Mouse (Mus musculus) frontal cortex, adult 2 months (tissue): ENCODE data around the gene Gm10320. TPM values are rescaled to one million over a fixed set of nuclear protein-coding genes. Genes with fewer than 3 reads are reported as not detected.

Experiments used
- DNase-seq, 2 experiments: peaks; one replicate each; pipeline ENCODE4 v3.0.0; 2022; ENCODE audit warnings: low spot score in 1 of 2; ENCODE audit errors: extremely low spot score in 1 of 2
- polyA plus RNA-seq: library from polyadenylated mRNA; depleted of rRNA; stranded (reverse); fragments of >200 nt; gene quantifications from 2 replicates; pipeline ENCODE4 v1.2.3, GENCODE M21; 2012; rRNA removed

Gene Gm10320
- polyA plus RNA-seq, 1 experiment, result 0.42 TPM

GRCm38 (mm10) chr13:98471756-98472155, 20.0 kb downstream of the Gm10320 start:
- DNase-seq, result no peak

- no peak for DNase-seq
Observed at GRCm38 (mm10) chr13:98470321-98470720, 21.5 kb downstream of the Gm10320 start.

- peak in 1 of 2 experiments; percentile 23 for DNase-seq
Observed at GRCm38 (mm10) chr13:98469916-98470315, 21.9 kb downstream of the Gm10320 start.

GRCm38 (mm10) chr13:98461467-98461866, 30.3 kb downstream of the Gm10320 start:
- DNase-seq, result no peak

GRCm38 (mm10) chr13:98456398-98456797, 35.4 kb downstream of the Gm10320 start:
- DNase-seq, result no peak

- DNase-seq, result no peak
Observed at GRCm38 (mm10) chr13:98455646-98456045, 36.2 kb downstream of the Gm10320 start.

GRCm38 (mm10) chr13:98454224-98454967, 37.4 kb downstream of the Gm10320 start:
- no peak for DNase-seq

- DNase-seq, result no peak
Observed at GRCm38 (mm10) chr13:98453146-98453545, 38.7 kb downstream of the Gm10320 start.

- no peak for DNase-seq
Observed at GRCm38 (mm10) chr13:98448696-98449095, 43.1 kb downstream of the Gm10320 start.

- peak in 1 of 2 experiments; percentile 32 for DNase-seq
Observed at GRCm38 (mm10) chr13:98447741-98448140, 44.1 kb downstream of the Gm10320 start.

- DNase-seq, result no peak
Observed at GRCm38 (mm10) chr13:98445391-98446125, 46.2 kb downstream of the Gm10320 start.

GRCm38 (mm10) chr13:98441001-98441400, 50.8 kb downstream of the Gm10320 start:
- DNase-seq, result no peak

- DNase-seq, result no peak
Observed at GRCm38 (mm10) chr13:98440293-98440952, 51.4 kb downstream of the Gm10320 start.

Other genes with a start within 250 kb of the Gm10320 start
- gene Utp15, start 229.0 kb downstream of the Gm10320 start, polyA plus RNA-seq, result 21.1 and 22.4 TPM in 2 replicates
- 55.8 and 61.4 TPM in 2 replicates for gene Ankra2, start 228.9 kb downstream of the Gm10320 start, polyA plus RNA-seq
- gene Gm21976, start 212.1 kb downstream of the Gm10320 start, polyA plus RNA-seq, result not detected in 2 replicates
- gene Btf3, start 175.0 kb downstream of the Gm10320 start, polyA plus RNA-seq, result 302 and 345 TPM in 2 replicates
- 0.84 and 1.2 TPM in 2 replicates for gene Foxd1, start 137.8 kb downstream of the Gm10320 start, polyA plus RNA-seq
- 0.04 and 0.13 TPM in 2 replicates for gene Tmem174, start 145.4 kb upstream of the Gm10320 start, polyA plus RNA-seq
- gene Tmem171, start 202.8 kb upstream of the Gm10320 start, polyA plus RNA-seq, result 0.10 TPM in 1 of 2 replicates, not detected in the other